Mouse (Mus musculus) urinary bladder, adult 2 months (tissue): ENCODE measurements around the gene Arfrp1. TPM values are rescaled to one million over a fixed set of nuclear protein-coding genes. Genes with fewer than 3 reads are reported as not detected.

Source experiments
- DNase-seq: peaks from one replicate; pipeline ENCODE4 v3.0.0; 2022; ENCODE audit warnings: low spot score
- polyA plus RNA-seq: library from polyadenylated mRNA; depleted of rRNA; stranded (reverse); fragments of >200 nt; gene quantifications from 2 replicates; pipeline ENCODE4 v1.2.3, GENCODE M21; 2012; rRNA removed

Gene Arfrp1
- polyA plus RNA-seq, result 67.5 and 73.0 TPM in 2 replicates

DNA sequence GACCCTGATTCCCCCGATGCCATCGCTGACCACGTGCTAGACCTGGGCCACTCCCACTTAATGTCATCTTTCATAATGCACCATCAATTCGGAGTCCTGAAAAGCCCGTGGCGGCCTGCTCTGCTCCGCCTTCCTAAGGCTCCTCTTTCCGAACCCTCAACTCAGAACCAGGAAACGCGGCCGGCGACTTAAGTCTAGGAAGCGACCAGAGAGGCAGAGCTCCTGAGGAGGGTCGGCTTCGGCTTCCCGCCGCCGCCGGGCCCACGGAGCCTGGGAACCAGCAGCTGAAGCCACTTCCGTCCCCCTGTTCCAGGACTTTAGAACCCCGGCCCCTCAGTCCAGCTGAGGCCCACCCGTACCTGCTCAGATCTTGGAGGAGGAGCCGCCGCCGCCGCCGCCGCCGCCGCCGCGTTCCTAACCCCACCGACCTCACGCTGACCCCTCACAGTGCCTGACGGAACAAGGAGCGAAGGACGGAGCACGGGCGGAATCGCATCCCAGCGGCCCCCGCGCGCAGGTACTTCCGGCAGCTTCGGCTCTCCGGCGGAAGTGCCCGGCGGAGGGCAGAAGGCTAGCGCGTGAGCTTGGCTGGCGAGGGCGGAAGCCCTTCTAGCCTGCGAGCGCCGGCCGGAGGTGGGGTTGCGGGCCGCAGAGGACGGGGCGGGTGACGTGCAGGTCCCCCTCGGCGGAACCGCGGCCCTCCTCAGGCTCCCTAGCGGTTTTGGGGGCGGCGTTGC is at the start of gene Arfrp1, which contains the start of gene Zgpat:
Gene Arfrp1, minus strand, starts transcription at position 545 of the 737 bp plus-strand sequence.
Gene Zgpat, plus strand, starts transcription at position 69 of the 737 bp plus-strand sequence.
- DNase-seq, result peak; percentile 82

DNA sequence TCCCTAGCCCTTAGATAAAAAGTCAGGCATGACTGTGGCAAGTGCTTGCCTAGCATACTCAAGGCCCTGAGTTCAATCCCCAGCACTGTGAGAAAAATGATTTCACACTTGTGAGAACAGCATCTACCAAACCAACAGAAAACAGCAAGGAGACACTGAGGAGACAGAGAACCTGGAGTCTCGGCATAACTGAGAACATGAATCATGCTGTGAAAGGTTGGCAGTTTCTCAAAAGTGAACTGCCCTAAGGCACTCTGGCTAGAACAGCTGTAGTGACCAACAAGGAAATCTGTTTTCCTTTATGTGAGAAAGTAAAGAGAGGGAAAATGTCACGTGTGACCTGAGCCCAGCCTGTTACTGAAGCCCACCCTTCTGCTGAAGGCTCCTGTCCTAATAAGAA is 47.9 kb upstream of the Arfrp1 start:
- DNase-seq, result no peak

DNA sequence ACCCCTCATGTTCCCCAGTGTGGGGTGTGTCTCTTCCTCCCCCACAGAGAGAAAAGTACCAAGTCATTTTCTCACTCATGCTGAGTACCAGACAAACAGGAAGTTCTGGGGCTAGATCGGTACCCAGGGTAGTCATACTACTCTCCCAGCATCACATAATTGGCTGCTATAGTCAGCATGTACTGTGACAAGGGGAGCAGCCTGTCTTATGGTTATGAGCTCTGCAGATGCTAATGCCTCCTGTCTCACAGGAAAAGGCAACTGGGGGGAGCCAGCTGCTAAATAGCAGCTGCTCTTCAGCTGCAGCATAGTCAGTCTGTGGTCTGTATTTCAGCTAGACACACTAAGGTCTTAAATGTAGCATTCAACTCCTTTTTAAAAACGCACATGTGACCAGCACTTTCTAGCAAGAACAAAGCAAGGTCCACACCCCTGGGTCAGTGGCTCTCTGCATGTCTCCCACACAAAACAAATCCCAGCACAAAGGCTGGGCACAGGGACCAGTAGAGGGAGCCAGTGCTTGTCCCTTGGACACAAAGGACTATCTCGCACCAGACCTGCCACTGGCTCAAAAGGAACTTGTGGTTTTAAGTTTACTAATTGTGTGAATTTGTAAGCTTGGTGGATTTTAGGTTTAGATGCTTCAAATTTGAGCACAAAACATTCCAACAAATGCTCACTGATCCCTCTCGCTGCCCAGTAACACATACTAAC is 45.7 kb upstream of the Arfrp1 start:
- DNase-seq, result no peak

DNA sequence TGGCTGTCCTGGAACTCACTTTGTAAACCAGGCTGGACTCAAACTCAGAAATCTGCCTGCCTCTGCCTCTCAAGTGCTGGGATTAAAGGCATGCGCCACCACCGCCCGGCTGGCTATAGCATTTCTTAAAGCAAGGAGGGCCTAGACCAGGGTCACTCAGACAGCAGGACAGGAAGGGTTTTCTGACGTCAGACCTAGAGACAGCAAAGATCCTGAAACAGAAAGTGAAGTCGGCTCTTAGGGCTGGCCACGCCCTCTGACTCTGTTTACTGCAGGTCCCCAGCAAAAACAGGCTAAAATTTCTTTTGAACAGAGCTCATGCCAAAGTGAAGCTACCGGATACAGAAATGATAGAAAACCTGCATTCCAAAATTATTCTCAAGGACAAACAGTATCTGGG is 44.4 kb upstream of the Arfrp1 start:
- no peak for DNase-seq

DNA sequence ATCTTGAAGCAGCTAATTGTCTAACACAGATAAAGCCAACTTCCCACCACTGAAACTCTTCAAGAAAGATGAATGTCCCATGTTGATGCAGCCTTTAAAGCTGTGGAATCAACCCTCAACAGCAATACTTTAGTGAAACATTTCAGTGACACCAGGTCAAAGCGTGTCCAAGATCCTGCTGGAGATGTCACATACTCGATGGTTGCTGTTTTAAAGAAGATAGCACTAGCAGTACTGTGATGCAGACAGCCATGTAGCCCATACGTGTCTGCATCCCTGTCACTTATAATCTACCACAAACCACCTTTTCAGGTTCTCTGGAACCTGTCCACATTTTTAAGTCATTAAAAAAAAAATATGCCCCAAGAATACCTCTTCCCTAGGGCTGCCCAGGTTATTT is 38.5 kb upstream of the Arfrp1 start:
- no peak for DNase-seq

DNA sequence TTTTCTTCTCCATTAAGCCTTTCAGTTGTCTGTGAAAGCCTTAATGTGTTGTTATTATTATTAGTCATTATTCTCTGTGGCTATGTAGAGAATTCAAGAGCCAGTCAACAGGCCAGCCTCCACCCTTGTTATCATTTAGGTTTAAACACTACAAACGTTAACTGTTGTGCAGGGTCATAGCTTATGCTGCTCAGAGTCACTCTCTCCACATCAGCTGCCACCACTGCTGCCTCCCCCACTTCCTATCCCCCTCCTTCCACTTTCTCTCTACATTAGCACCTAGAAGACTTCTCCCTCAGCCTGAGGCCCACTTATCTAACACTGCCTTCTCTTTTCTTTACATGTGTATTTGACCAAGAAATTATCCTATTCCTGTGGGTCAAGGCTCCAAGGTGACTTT is 36.3 kb upstream of the Arfrp1 start:
- DNase-seq, result no peak

DNA sequence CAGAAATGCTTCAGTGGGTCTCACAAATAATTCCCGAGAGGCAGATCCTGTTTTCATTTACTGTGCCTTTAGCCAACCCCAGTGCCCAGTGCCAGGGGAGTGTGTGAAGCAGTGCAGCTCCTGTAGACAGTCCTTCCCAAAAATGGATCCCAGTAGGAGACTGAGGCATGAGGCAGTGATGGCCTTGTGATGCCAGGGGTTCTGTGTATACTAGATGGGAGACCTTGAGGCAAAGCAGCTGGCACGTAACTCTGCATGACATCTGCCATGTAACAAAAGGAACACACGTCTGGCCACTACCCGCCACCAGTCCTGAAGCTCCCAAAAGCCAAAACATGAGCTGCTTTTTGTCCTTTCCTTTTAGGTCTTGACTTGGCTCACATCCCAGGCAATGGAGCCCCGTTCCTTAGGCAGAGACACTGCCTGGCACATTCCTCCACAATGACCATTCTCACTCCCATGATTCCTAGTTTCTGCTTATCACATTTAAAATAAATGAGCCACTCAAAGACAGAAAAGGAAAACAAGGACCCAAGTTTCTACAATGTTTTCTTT is 32.1 kb upstream of the Arfrp1 start:
- no peak for DNase-seq

DNA sequence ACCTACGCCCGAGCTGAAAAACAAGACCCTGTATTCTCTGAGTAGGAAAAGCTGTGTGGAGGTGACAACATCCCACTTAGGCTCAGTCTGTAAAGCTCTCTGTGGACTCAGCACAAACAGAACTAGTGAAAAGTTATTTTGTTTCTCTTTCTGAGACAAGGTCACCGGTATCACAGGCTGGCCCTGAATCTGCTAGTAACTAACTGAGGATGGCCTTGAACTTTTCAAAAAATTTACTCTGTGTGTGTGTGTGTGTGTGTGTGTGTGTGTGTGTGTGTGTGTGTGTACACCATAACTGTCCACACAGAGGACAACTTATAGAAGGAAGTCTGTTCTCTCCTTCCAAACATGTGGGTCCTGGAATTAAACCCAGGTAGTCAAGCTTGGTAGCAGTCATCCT is 28.9 kb upstream of the Arfrp1 start:
- DNase-seq, result no peak

DNA sequence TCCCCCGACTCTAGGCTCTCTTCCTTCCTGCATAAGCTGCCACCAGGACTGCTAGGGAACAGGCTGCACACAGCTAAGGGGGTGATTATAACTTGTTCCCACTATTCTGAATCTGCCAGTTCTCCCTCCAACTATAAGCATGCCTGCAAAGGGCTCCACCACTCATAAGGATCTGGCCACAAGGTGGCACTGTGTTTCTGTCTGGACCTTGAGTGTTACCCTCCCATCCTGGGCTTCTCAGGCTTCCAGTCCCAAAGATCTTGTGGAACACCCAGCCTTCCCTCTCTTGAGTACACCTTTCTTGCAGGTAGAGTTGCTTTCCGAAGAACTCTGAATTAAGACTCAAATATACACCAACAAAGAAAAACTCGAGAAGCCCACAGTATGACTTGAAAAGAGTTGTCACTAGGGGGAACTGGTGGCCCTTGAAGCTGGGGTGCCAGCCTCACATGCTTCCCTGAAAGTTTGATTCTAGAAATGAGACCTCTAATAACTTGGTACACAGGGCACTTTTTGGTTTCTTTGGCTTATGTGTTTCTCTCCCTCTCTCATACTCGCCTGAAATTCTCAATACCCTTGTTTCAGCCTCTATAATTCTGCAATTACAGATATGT is 27.5 kb upstream of the Arfrp1 start:
- DNase-seq, result peak; percentile 50

DNA sequence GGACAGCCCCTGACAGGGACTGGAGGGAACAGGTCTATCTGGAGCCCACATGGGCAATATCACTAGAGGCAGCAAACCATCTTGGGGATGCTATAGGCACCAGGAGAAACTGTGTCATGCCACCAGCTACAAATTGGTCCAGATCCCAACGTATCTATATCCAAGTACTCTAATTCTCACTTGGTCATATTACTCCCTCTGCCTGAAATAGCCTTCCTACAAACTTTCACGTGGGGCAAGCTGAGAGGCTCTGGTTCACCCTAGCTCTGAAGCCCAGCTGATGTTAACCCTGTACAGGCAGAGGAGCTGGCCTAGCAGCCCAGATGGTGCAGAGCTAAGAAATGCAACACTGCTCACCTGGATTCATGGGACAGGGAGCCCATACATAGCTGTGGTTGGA is 26.3 kb upstream of the Arfrp1 start:
- no peak for DNase-seq

DNA sequence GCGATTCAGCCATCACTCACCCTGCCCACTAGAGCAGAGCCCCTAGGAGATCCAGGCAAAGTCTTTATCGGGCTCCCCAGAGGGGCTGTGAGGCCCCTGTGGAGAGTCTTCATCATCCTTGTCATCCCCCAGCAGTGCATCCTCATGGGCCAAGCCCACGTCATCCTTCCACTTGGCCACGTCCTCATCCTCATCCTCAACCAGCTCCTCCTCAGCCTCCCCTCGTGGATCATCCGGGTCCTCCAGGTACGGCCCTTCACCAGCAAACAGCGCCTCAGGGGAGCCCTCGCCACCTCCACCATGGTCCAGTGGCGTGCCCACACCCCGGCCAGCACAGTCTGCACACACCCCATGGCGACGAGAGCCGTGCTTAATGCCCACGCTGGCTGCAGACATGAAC is 25.8 kb upstream of the Arfrp1 start:
- no peak for DNase-seq

DNA sequence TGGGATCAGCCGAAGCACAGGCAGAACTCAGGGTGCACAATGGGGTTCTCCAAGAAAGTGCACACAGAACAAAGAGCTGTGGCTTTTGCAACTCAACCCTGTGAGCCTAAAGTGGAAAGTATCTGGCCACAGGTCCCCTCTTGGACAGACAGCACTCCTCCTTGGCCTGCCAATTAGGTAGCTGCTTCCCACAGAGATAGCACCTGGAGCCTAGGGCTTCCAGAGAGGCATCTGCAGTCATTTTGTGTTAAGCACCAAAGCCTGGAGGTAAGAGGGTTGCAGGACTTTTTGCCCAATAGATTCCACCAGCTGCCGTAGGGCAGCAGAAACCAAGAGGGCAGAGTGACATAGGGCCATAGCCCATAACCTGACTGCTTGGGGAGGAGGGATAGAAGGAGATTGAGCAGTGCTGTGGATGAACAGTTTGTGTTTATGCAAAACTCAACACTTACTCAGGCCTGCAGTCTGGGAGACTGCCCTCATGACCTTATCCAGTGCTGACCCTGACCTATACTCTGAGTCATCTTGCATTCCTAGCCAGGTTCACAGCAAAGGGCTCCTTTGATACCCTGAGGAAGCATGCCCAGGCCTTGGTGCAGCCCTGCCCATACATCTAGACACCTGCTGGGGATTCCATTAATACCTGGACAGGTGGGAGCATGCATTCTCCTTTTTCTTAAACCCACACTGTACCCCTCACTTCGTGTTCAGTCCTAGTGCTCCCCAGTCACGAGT is 25.1 kb upstream of the Arfrp1 start:
- no peak for DNase-seq

DNA sequence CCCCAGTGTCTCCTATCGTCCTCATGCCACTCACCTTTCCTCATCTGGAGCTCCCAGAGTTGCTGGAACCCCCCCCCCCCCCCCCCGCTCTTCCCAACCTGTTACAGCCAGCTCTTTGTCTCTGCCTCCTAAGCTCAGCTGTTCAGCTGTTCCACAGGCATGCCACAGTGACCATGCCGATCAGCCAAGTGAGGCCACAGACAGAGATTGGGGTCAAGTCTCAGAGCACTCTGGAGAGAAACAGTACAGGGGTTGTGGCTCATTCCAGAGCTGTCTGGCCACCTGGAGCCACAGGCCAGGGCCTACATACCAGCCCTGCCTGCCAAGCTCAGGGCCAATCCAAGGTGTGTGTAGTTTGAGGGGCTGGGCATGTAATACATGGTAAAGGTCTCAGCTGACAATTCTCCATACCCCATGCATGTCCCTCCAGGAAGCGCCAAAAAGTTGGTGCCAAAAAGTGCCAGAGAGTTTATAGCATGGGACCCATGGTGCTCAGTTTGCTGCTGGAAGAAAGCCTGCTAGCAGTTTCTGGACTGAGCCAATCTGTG is 21.5 kb upstream of the Arfrp1 start:
- no peak for DNase-seq

DNA sequence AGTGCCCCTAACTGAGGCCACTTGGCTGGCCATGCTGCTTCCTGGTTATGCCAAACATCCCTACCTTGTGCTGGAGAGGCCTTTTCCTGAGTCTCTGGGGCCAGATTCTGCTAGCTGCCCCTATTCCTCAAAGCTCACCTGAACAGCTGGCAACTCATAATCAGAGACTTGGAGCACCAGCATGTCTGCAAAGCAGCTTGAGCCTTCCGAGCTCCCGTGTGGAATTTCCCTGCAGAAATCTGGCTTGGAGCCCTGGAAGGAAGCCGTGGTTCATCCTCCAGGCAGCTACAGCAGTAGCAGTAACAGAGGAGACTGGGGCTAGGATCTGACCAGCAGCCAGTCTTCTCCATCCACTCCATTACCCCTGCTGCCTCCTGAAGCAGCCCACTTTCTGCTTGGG is 20.7 kb upstream of the Arfrp1 start:
- no peak for DNase-seq

DNA sequence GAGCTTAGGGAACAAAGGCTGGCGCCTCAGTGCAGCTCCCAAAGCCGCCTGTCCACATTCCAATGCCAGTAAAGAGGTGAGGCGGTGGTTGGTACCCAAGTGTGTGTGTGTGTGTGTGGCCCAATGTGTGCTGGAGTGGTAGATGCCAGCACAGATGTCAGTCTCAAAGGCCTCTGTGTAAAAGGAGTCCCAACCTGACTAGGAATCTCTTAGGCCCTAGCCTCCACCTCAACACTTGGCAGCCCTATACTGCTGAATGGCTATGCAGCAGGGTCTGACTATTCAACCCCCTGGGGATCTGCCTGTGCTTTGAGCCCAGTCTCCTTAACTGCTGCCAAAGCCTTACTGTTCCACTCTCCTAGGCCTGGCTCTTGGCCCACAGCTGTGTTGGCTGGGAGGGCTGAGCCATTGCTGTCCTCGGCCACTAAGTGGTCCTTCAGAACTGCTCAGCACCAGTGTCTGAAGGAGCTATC is 19.8 kb upstream of the Arfrp1 start:
- no peak for DNase-seq

DNA sequence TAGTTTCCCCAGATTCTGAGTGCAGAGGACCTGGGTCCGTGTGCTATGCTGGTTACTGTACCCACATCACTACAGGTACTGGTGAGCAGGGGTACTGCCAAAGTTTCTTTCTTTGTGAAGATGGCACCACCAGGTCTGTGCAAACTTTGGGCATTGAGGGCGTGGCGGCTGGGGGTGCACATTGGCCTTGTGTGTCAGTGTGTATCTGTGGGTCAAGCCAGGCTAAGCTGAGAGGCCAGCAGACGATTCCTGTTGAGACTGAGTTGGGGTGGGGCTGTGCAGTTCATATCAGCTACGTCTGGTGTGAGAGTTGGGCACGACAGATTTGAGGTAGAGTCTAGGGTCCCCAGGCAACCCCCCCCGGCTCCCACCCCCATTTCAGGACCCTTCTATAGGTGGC is 19.3 kb upstream of the Arfrp1 start:
- DNase-seq, result no peak

DNA sequence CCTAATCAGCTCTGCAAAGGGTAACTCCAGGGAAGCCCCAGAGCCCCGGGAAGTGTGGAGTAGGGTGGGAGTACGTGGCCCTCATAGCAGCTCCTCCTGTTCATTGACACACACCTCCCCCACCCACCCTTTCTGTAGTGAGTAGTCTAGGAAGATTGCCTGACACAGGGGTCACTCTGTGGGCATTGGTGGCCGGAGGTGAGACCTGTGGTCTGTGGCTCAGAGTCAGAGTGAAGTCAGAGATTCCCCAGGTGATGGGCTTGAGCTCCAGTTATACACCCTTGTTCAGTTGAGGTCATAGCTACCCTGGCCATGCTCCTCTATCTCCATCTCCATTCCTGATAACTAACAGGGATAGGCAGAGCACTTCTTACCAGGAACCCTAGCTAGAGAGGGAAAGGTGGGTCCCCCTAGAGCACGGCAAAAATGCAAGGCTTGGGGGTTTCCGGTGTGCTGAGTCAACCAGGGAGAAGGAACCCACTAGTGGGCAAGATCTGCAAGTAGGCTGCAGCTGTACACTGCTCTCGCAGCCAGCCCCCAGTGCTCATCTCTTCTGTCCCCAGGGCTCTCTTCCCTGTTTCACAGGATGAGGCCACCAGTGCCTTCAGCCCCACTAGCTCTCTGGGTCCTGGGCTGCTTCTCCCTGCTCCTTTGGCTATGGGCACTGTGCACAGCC is 16.6 kb upstream of the Arfrp1 start:
- DNase-seq, result no peak

DNA sequence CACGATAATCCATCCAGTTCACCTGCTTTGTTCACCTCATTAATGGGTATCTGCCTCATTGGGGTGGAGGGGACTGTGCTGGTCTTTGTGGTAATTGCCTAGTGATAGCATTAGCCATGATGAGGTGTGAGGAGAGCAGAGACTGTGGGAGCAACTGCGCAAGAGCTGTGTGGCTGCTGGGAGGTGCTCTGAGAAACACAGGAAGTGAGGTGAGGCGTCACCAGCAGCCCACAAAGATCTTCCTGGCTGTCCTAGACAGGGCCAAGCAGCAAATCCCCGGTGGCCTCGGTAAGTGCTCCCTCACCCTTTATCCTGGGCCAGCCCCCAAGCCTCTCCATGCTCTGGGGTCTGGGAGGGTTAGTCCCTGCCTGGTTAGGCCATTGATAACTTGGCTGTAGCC is 15.9 kb upstream of the Arfrp1 start:
- no peak for DNase-seq

DNA sequence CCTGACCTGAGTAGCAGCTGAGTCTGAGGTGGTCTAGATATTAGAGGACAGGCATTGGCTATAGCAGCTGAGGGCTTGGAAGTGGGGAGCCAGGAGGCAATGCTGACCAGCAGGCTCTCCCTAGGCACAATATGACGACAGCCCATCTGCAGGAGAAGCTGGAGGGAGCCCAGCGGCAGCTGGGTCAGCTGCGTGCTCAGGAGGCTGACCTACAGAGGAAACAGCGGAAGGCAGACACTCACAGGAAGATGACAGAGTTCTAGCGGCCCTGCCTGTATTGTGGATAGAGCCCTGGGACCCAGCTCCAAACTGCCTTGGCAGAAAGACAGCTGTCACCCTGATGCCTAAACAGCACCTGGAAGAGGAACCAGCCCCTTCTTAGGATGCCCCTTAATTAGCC is 15.0 kb upstream of the Arfrp1 start:
- DNase-seq, result no peak

DNA sequence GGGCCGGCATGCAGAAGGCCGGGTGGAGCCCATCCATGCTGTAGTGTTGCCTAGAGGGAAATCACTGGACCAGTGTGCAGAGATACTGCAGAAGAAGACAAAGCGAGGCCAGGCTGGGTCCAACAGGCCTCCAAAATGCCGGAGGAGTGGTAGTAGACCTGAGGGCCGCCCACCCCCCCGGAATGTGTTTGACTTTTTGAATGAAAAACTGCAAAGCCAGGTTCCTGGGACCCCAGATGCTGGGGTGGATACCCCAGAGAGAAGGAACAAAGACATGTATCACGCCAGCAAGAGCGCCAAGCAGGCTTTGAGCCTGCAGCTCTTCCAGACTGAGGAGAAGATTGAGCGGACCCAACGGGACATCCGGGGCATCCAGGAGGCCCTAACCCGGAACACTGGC is 14.6 kb upstream of the Arfrp1 start, which contains the start of gene Lime1:
Gene Lime1, plus strand, starts transcription at position 301 of the 400 bp plus-strand sequence.
- DNase-seq, result no peak

DNA sequence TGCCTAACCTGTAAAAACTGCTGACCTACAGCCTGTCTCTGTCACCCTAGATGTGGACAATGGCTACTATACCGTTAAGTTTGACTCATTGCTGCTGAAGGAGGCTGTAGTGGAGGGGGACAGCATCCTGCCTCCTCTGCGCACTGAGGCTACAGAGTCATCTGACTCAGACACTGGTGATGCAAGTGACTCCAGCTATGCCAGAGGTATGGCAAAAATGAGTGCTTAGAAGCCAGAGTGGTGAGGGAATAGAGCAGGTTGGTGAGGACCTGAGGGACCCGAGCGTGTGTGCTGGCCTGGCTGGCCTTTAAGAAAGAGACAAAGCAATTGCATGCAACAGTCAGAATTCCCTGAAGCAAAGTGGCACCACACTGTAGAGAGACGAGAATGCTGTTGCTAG is 13.5 kb upstream of the Arfrp1 start:
- DNase-seq, result no peak
